Mouse (Mus musculus) neural tube, embryonic 13.5 days (tissue): ENCODE data around the gene Crk. TPM values are rescaled to one million over a fixed set of nuclear protein-coding genes. Genes with fewer than 3 reads are reported as not detected.
A peak's percentile ranks its signal among the peaks of the same experiment; 100 is the strongest.

Source experiments
- ATAC-seq: fragments of 200-750 bp; cut with Nextera tagmentation; 2 replicates; pipeline ENCODE4 v1.8.0; 2017; ENCODE audit warnings: low read depth, mild to moderate bottlenecking, moderate TSS enrichment, moderate library complexity
- H3K27ac ChIP-seq: fragments of 300-500 bp; sonication (generic); replicated peaks from 2 replicates; pipeline ENCODE4 v1.5.1; 2015; ENCODE audit warnings: moderate library complexity, mild to moderate bottlenecking, inconsistent platforms
- H3K27me3 ChIP-seq: fragments of 300-500 bp; sonication (generic); 2 replicates; pipeline ENCODE4 v1.6.1; 2015; ENCODE audit warnings: mild to moderate bottlenecking, inconsistent platforms
- H3K36me3 ChIP-seq: fragments of 300-500 bp; sonication (generic); 2 replicates; pipeline ENCODE4 v1.6.1; 2015; ENCODE audit warnings: mild to moderate bottlenecking, inconsistent platforms
- H3K4me1 ChIP-seq: fragments of 300-500 bp; sonication (generic); replicated peaks from 2 replicates; pipeline ENCODE4 v1.6.1; 2015; ENCODE audit warnings: inconsistent platforms
- H3K4me2 ChIP-seq: fragments of 300-500 bp; sonication (generic); 2 replicates; pipeline ENCODE4 v1.6.1; 2015; ENCODE audit warnings: inconsistent platforms, mild to moderate bottlenecking, moderate library complexity
- H3K4me3 ChIP-seq: fragments of 300-500 bp; sonication (generic); 2 replicates; pipeline ENCODE4 v1.5.1; 2015; ENCODE audit warnings: mild to moderate bottlenecking, inconsistent platforms
- H3K9ac ChIP-seq: fragments of 300-500 bp; sonication (generic); 2 replicates; pipeline ENCODE4 v1.6.1; 2015; ENCODE audit warnings: moderate library complexity, mild to moderate bottlenecking, inconsistent platforms
- H3K9me3 ChIP-seq: fragments of 300-500 bp; sonication (generic); 2 replicates; pipeline ENCODE4 v1.6.1; 2016; ENCODE audit warnings: inconsistent platforms
- WGBS: fragments of 180-500 bp; shearing (Covaris S2); methylation state at CpG from one replicate; pipeline ENCODE4 v1.1.7; 2015; 5-methylcytosine and 5-hydroxymethylcytosine counted together
- polyA plus RNA-seq: library from polyadenylated mRNA; unstranded; fragments of >200 nt; fragmentation: Nextera tagmentation; extraction: Ambion mirVana; gene quantifications from 2 replicates; pipeline ENCODE4 v1.2.1, GENCODE M21; 2015

The Crk gene
- polyA plus RNA-seq, result 120 and 133 TPM in 2 replicates

DNA sequence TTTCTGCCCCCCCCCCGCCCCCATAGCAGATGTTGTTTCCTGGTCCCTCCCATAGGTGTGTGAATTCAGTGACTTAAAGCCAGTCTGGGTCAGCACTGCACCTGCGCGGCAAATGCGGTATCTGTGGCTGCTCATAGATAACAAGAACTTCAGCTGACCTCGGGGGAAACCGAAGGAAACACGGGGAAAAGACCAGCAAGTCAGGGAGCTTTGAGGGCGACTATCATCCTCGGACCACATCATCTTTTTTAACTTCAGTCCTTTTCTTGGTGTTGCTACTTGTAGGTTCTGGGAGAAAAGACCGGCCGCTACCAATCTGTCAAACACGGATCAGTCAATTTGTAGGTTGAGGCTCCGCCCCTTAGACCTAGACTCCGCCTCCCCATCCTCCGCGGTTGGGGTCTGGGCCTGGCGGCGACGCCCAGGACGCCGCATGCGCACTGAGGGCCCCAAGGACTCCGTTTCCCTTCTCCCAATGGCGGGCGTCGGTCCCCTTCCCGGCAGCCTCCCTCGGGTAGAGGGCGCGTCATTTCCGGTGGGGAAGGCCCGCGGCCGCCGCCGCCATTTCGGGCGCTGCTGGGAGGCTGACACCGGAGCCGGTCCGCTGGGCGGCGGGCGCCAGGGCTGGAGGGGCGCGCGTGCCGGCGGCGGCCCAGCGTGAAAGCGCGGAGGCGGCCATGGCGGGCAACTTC, at the start of gene Crk:
Crk (plus strand) TSS at position 513 of the 692 bp plus-strand sequence.
- WGBS, result under 1% methylated on average over 54 of the region's 55 CpGs

GRCm38 (mm10) chr11:75630098-75630497, 49.0 kb upstream of the Crk start:
- Histone ChIP-seq H3K9me3 (no peaks in the 10 kb centered on the region), H3K4me1 (peaks cover 25% of the 10 kb centered on the region), H3K4me3 (peak overlapping the region; percentile 82), H3K4me2 (peak overlapping the region; percentile 88), H3K9ac (peak overlapping the region; percentile 79), H3K27ac (peak overlapping the region; percentile 83), H3K27me3 (no peaks in the 10 kb centered on the region), H3K36me3 (peaks cover 52% of the 10 kb centered on the region)
- 16% methylated on average over 5 of the region's 5 CpGs for WGBS
- no peak for ATAC-seq

More for the DNA sequence above, at the start of gene Crk:
- Histone ChIP-seq H3K27ac (peak within 1 kb of the TSS; percentile 95), H3K9ac (peak within 1 kb of the TSS; percentile 95), H3K9me3 (no peaks in the 10 kb centered on the region), H3K4me1 (peaks cover 27% of the 10 kb centered on the region), H3K27me3 (no peaks in the 10 kb centered on the region), H3K4me2 (peak within 1 kb of the TSS; percentile 83), H3K4me3 (peak within 1 kb of the TSS; percentile 95), H3K36me3 (peaks cover 13% of the 10 kb centered on the region)
- ATAC-seq, result peak; percentile 98

DNA sequence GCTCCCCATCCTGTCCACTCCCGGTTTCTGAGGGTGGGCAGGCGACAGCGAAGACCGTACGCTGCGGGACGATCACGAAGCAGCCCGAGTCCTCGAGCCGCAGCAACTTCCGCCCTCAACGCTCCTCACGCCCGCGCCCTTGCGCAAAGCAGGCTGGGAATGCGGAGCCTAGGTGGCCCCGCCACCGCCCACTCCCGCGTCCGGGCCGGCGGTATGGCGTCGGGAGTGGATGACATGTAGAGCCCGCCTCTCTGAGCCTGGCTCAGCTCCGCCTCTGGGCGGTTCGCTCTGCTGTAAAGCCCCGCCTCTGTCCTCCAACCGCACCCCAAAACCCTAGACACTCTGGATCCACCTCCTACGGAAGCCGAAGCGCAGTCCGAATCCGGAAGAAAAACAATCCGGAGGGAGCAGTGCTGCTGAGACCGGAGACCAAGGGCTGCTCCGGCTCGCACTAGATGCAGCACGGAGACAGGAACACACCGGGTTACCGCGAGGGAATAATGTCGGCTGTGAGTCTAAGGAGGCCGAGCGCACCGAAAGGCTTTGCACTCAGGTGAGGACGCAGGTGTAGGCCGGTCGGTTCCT, 48.3 kb upstream of the Crk start, which contains the start of gene Inpp5k:
Inpp5k (plus strand) TSS at position 344 of the 585 bp plus-strand sequence.
- Histone ChIP-seq H3K36me3 (peaks cover 52% of the 10 kb centered on the region), H3K9ac (peak within 1 kb of the TSS; percentile 84), H3K4me1 (peaks cover 25% of the 10 kb centered on the region), H3K27ac (peak within 1 kb of the TSS; percentile 83), H3K9me3 (no peaks in the 10 kb centered on the region), H3K4me3 (peak within 1 kb of the TSS; percentile 82), H3K27me3 (no peaks in the 10 kb centered on the region), H3K4me2 (peak within 1 kb of the TSS; percentile 88)
- ATAC-seq, result peak; percentile 99
- WGBS, result under 1% methylated on average over 53 of the region's 53 CpGs

DNA sequence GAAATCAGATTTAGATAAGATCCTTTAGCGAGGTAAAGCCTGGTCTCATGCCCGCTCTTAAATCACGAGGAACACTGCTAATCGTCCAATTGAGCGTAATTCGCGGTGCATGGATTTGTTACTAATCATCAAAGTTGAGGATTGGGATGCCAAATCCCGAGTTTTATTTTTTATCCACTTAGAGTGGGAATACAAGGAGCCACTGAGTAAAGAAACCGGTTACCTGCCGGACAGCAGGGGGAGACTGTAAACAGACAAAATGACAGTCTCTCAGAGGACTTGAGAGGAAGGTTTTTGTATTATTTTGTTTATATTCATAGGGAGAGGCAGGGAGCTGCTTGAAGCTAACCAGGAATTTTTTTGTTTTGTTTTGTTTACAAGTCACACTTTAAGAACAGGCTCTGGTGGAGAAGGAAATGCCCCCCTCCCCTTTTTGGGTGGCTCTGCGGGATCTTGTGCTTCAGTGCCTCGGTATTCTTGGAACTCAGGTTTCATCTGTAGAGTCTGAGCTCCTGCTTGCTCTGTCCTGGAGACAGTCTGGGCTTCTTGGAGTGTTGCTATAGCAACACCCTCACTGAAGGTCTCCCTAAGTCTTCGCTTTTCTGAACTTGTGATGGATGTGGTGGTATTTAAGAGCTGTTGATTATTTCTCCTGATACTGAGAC, 47.4 kb upstream of the Crk start:
- Histone ChIP-seq H3K36me3 (peaks cover 51% of the 10 kb centered on the region), H3K4me3 (peak overlapping the region; percentile 82), H3K27me3 (no peaks in the 10 kb centered on the region), H3K27ac (0 out of 2 replicates have a peak overlapping the region, but pooled peaks have one; percentile 83), H3K4me1 (peaks cover 25% of the 10 kb centered on the region), H3K4me2 (peak overlapping the region; percentile 88), H3K9me3 (no peaks in the 10 kb centered on the region), H3K9ac (peak overlapping the region; percentile 84)
- WGBS, result 13% methylated on average over 13 of the region's 13 CpGs
- ATAC-seq, result no peak

- Histone ChIP-seq H3K27ac (no peak overlapping the region), H3K9me3 (no peaks in the 10 kb centered on the region), H3K27me3 (no peaks in the 10 kb centered on the region), H3K9ac (no peak overlapping the region), H3K4me1 (peaks cover 25% of the 10 kb centered on the region), H3K4me3 (no peak overlapping the region), H3K4me2 (no peak overlapping the region), H3K36me3 (peaks cover 52% of the 10 kb centered on the region)
- 92% methylated on average over 5 of the region's 5 CpGs for WGBS
- ATAC-seq, result no peak
Measured at GRCm38 (mm10) chr11:75632921-75633320, 46.1 kb upstream of the Crk start.

- Histone ChIP-seq H3K9ac (no peak overlapping the region), H3K9me3 (no peaks in the 10 kb centered on the region), H3K4me1 (peaks cover 22% of the 10 kb centered on the region), H3K27me3 (no peaks in the 10 kb centered on the region), H3K36me3 (peaks cover 53% of the 10 kb centered on the region), H3K4me2 (no peak overlapping the region), H3K27ac (no peak overlapping the region), H3K4me3 (no peak overlapping the region)
- ATAC-seq, result no peak
- WGBS, result 88% methylated on average over 3 of the region's 3 CpGs
Measured at GRCm38 (mm10) chr11:75634801-75635200, 44.3 kb upstream of the Crk start.

- Histone ChIP-seq H3K9ac (no peak overlapping the region), H3K27ac (no peak overlapping the region), H3K4me3 (no peak overlapping the region), H3K4me1 (peaks cover 17% of the 10 kb centered on the region), H3K36me3 (peaks cover 56% of the 10 kb centered on the region), H3K27me3 (no peaks in the 10 kb centered on the region), H3K9me3 (no peaks in the 10 kb centered on the region), H3K4me2 (no peak overlapping the region)
- ATAC-seq, result no peak
- 78% methylated on average over 11 of the region's 11 CpGs for WGBS
Measured at GRCm38 (mm10) chr11:75635315-75635714, 43.7 kb upstream of the Crk start.

DNA sequence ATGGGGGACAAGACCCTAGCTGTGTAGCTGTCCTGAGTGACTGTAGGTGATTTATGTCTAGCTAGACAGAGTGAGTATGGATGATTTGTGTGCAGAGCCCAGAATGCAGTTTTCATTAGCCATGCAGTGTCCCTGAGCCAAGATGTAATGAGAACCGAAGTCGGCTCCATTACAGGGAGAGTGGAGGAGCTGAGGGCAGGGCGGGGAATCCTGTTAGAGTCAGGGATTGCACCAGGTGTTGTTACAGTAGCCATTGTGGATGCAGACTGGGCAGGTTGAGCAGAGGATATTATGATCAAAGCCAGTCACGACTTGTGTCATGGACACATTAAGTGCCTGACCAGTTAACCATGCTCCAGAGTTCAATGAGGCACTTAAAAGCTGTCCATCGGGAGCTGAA, 35.7 kb upstream of the Crk start:
- ATAC-seq, result no peak
- Histone ChIP-seq H3K36me3 (peaks cover 19% of the 10 kb centered on the region), H3K27me3 (no peaks in the 10 kb centered on the region), H3K9ac (no peak overlapping the region), H3K4me1 (no peaks in the 10 kb centered on the region), H3K27ac (no peak overlapping the region), H3K4me3 (no peak overlapping the region), H3K9me3 (no peaks in the 10 kb centered on the region), H3K4me2 (no peak overlapping the region)
- WGBS, result 76% methylated on average over 5 of the region's 5 CpGs

DNA sequence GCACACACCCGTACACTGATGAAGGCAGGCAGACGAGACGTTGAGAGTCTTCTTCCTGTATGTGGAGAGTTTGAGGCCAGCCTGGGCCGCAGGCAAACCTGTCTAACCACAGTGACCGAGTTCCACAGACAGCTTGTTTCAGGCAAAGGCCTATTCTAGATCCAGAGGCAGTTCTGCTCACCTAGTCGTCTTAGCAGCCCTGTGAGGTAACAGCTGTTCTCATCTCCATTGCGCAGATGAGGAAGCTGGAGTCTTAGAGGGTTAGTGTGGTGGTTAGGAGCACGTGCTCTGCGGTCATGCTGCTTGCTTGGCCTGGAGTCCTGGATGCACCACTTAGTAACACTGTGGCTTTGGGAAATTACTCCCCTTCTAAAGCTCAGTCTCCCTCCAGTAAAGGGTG, 34.4 kb upstream of the Crk start:
- no peak overlapping the region for H3K4me2 ChIP-seq
- H3K4me1 ChIP-seq, result no peaks in the 10 kb centered on the region; the same call in 1 of the 2 replicates
- H3K4me3 ChIP-seq, result no peak overlapping the region
- ATAC-seq, result no peak
- H3K36me3 ChIP-seq, result peaks cover 15% of the 10 kb centered on the region
- 81% methylated on average over 9 of the region's 9 CpGs for WGBS
- no peak overlapping the region for H3K9ac ChIP-seq
- no peaks in the 10 kb centered on the region for H3K9me3 ChIP-seq
- H3K27ac ChIP-seq, result no peak overlapping the region
- H3K27me3 ChIP-seq, result no peaks in the 10 kb centered on the region

DNA sequence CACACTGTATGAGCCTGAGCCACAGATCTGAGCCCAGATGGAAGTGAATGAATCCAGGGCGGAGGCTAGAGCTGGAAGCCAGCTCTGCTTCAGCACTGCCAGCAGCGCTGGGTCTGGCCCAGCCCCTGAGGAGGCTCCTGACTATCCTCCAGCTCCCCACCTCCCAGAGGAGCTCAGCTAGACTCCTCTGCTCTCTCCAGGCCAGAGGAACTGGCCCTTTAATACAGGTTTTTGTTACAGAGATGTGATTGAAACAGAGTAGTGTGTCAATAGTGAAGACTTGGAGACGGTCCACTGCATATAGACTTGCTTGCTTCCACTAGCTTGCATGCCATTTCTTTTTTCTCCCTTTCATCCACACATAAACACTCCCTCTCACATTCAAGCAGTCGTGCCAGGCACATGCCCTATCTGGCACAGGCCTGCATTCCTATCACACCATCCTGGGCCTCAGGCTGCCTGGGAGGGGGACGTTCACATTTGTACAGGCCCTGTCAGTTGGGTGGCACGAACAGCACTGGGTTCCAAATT, 31.3 kb upstream of the Crk start:
- Histone ChIP-seq H3K27ac (no peak overlapping the region), H3K9me3 (no peaks in the 10 kb centered on the region), H3K36me3 (no peaks in the 10 kb centered on the region), H3K9ac (no peak overlapping the region), H3K4me2 (no peak overlapping the region), H3K4me1 (peaks cover 17% of the 10 kb centered on the region), H3K27me3 (peaks cover 6% of the 10 kb centered on the region), H3K4me3 (no peak overlapping the region)
- 70% methylated on average over 6 of the region's 6 CpGs for WGBS
- ATAC-seq, result 0 out of 2 replicates have a peak, but pooled peaks have one; percentile 16

DNA sequence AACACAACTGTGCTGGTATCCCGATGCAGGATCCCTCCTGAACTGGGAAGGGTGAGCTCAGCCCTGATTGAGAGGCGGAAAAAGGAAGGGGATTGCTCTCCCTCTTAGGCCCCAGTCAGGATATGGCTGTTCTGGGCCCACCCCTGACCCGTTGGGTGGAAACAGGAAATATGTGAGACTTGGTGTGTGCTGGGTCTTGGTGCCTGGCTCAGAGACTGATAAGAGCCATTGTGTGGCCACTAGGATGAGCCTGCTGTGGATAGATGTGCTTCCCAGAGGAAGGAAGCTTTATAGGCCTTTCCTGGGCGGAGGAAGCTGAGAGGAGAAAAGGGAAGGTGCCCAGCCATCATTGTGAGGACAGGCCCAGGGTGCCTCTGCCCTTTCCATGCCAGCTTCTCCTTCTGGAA, 29.9 kb upstream of the Crk start:
- H3K9ac ChIP-seq, result no peak overlapping the region
- no peaks in the 10 kb centered on the region for H3K9me3 ChIP-seq
- 81% methylated on average over 4 of the region's 4 CpGs for WGBS
- H3K4me1 ChIP-seq, result peaks cover 28% of the 10 kb centered on the region
- no peak for ATAC-seq
- H3K4me3 ChIP-seq, result no peak overlapping the region
- H3K27ac ChIP-seq, result no peak overlapping the region
- H3K36me3 ChIP-seq, result no peaks in the 10 kb centered on the region
- H3K27me3 ChIP-seq, result peaks cover 20% of the 10 kb centered on the region
- H3K4me2 ChIP-seq, result no peak overlapping the region

DNA sequence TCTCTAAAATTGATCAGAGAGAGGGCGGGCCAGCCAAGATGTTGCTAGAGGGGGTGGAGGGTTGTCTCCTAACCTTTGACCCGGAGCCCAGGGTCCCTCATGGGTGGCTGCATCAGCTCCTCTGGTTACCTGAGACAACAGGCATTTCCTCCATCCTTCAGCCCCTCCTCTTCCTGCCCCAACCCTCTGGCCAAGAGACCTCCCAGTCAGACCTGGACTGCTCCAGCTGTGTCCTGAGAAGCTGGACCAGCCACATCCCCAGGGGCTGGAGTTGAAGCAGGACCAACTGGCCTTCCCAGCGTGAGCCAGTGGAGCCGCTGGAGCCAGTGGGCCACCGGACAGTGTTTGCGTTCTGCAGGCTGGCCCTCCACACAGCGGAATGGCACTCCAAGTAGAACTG, 28.7 kb upstream of the Crk start, which contains the start of gene Myo1c:
Myo1c (plus strand) TSS at position 194 of the 400 bp plus-strand sequence.
- Histone ChIP-seq H3K27ac (peak within 1 kb of the TSS; percentile 70; the same call in 1 of the 2 replicates), H3K9ac (peak within 1 kb of the TSS; percentile 82), H3K4me2 (peak within 1 kb of the TSS; percentile 84), H3K4me1 (peaks cover 35% of the 10 kb centered on the region), H3K36me3 (no peaks in the 10 kb centered on the region), H3K9me3 (no peaks in the 10 kb centered on the region), H3K4me3 (peak within 1 kb of the TSS; percentile 56), H3K27me3 (peaks cover 32% of the 10 kb centered on the region)
- ATAC-seq, result no peak
- 77% methylated on average over 7 of the region's 7 CpGs for WGBS
